Mouse (Mus musculus) ES-Bruce4 (cell line): ENCODE results near the gene Trio.

ENCODE experiments used
- CTCF ChIP-seq: IDR thresholded peaks from one replicate; pipeline ENCODE4 v1.8.1; 2011; ENCODE audit warnings: low read depth, low read length
- EP300 ChIP-seq: IDR thresholded peaks from 2 replicates; pipeline ENCODE4 v1.6.1; 2011; ENCODE audit warnings: low read depth, low read length; ENCODE audit not compliant: insufficient read depth

DNA sequence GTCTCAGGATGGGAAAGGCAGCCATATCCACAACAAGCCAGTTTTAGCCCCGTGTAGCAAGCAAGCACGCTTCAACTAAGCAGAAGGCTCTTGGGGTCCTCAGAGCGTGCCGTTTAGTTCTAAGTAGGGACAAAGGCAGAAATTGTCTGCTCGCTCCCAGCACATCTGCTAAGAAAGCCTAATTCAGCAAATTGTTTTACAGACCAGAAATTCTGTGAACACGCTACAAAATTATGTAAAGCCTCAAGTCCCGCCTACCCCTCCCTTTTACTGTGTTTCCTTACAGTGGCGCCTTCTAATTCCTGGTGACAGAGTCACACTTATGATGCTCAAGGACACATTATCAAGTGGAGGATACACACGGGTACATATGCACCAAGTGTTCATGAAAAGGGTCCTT is 80.1 kb downstream of the Trio start:
- TF ChIP-seq EP300 = no peak
- TF ChIP-seq CTCF = no peak
